Mouse (Mus musculus) G1E (cell line): ENCODE measurements around the gene Trem1.

Experiments used
- CTCF ChIP-seq: IDR thresholded peaks from 2 replicates; pipeline ENCODE4 v1.5.1; 2012; ENCODE audit warnings: low read depth, low read length, inconsistent platforms, mixed read lengths
- GATA1 ChIP-seq: IDR thresholded peaks from 2 replicates; pipeline ENCODE4 v1.6.1; 2012; ENCODE audit warnings: borderline replicate concordance, low read length, inconsistent platforms, mixed read lengths
- POLR2AphosphoS5 ChIP-seq: IDR thresholded peaks from 2 replicates; pipeline ENCODE4 v1.6.1; 2012; ENCODE audit warnings: low read depth, low read length, inconsistent platforms; ENCODE audit not compliant: insufficient replicate concordance
- TAL1 ChIP-seq: conservative IDR thresholded peaks from 2 replicates; pipeline ENCODE4 v1.6.1; 2012; ENCODE audit warnings: low read depth, low read length, inconsistent platforms, mixed read lengths

GRCm38 (mm10) chr17:48266610-48267304 lies 34.2 kb downstream of the Trem1 start:
- TF ChIP-seq POLR2AphosphoS5 = no peak
- no peak for TF ChIP-seq CTCF
- no peak for TF ChIP-seq TAL1
- no peak for TF ChIP-seq GATA1
